Mouse (Mus musculus): Measurements from ENCODE around the gene Hoxc8. TPM values are rescaled to one million over a fixed set of nuclear protein-coding genes. Genes with fewer than 3 reads are reported as not detected.

Hoxc8 gene
- polyA plus RNA-seq, 1 experiment from 2014 or later = not detected

DNA sequence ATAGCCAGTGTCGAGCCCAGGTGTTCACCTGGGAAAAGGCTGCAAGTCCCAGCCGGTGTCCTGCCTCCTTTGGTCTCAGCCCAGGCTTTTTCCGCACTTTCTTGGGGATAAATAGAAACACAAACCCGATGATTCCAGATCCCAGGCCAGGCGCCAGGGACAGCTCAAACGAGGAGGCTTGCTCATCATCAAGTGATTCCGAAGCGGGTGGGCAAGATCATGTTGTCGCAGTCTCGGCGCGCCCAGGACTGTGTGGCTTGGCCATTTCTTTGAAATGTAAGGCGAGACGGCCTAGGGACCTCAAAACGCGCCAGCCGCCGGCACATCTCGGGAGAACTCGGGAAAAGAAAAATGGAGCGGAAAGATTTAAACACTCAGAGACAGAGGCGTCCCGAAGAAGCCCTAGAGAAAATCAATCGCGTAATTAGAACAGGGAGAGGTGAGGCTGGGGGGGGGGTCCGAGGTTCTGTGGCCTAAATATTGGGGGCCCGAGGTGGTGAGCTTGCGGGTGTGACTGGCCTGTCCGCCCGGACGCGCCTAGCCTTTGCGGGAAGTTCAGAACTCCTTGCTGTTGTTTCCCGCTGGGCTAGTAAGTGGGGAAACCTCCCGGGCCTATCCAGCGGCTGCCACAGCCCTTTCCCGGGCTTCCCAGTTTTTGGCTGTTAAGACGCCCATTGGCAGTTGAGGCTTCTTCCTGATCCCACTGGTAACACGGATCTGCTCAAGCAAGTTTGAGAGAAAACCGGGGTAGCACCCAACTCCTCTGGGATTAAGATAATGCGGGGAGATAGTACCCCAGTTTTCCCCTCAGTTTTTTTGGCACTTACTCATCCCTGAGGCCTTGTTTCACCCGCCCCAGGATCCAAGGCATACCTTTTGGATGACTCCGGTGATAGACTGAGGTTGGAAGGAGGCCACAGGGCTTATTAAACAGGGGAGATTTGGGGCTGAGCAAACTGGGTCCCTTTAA, 37.1 kb downstream of the Hoxc8 start:
- Histone ChIP-seq H3K27me3 (ENCODE audit: insufficient read depth, poor library complexity, severe bottlenecking) (peaks cover 100% of the 10 kb centered on the region), H3K27ac (no peak overlapping the region), H3K4me3 (no peak overlapping the region), H3K9me3 (no peaks in the 10 kb centered on the region), H3K4me1 (replicated peaks) (no peaks in the 10 kb centered on the region), H3K36me3 (no peaks in the 10 kb centered on the region)
- DNase-seq (ENCODE audit: low spot score) = peak; percentile 43
- under 1% methylated on average over 43 of the region's 43 CpGs for WGBS

DNA sequence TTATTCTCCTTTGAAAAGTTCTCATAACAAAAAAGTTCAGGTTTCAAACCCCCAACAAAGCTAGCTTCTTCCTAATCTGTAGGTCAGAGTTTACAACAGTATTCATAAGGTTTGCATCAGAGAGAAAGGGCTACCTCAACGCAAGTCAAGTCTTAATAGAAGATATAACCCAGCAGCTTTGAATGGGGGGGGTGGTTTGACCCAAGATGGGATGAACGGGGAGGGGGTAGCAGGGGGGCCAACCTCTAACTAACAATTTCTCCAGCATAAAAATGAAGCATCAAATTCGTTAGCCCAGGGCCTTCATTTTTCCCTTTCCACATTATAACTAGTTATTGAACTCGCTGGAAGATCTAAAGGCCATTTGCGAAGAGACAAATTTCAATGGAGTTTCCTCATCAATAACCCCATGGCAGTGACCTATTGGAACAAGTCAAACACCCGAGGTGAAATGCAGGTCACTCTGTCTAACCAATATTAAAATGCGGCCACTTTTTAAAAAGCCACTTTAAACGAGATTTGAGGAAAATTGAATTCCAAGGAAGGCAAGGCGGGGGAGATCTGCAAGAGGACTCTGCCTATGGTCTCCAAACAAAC, 38.6 kb downstream of the Hoxc8 start:
- Histone ChIP-seq H3K4me1 (replicated peaks) (0 out of 2 replicates have a peak, but pooled peaks cover under 1% of the 10 kb centered on the region), H3K4me3 (no peak overlapping the region), H3K36me3 (no peaks in the 10 kb centered on the region), H3K9me3 (no peaks in the 10 kb centered on the region), H3K27ac (no peak overlapping the region), H3K27me3 (ENCODE audit: insufficient read depth, poor library complexity, severe bottlenecking) (peaks cover 100% of the 10 kb centered on the region)
- 8% methylated on average over 9 of the region's 9 CpGs for WGBS
- DNase-seq (ENCODE audit: low spot score) = peak; percentile 12

DNA sequence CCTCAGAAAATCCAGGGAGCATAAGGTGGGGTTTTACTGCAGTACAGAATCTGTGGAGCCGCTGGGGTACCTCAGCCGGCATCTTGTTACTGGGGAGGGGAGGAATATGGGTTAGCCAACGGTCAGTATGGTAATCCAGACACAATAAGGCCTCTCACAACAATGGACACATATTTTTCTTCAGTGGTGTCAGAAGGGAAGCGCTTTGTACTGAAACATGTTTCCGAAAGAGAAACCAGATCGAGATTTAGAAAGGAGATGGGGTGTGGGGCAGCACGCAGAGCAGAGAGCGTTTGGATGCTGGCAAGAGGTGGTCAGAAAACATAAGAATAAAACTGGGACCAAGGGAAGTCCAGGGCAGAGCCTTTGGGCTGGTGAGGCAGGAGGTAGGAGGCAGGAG, 39.7 kb downstream of the Hoxc8 start:
- Histone ChIP-seq H3K4me1 (replicated peaks) (peaks cover 7% of the 10 kb centered on the region; the same call in 1 of the 2 replicates), H3K4me3 (no peak overlapping the region), H3K9me3 (no peaks in the 10 kb centered on the region), H3K27me3 (ENCODE audit: insufficient read depth, poor library complexity, severe bottlenecking) (peaks cover 100% of the 10 kb centered on the region), H3K36me3 (no peaks in the 10 kb centered on the region), H3K27ac (no peak overlapping the region)
- WGBS = 3% methylated on average over 8 of the region's 8 CpGs
- DNase-seq (ENCODE audit: low spot score) = peak; percentile 19

DNA sequence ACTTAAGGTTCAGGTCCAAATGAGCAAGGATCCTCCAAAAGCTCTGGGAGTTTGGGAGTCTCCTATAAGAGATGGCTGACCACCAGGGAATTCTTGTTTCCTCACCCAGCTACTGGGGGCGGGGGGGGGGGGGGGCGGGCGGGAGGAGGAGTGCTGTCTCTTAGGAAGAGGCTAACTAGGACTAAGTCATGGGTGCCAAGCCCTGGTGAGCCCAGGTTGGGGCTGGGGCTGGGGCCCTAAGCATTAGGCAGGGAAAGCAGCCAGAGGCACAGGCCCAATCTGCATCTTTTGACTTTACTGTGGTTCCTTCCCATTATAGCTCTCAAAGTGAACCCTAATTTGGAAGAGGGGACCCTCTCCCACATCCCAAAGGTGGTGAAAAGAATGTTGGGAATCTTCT, 41.8 kb downstream of the Hoxc8 start:
- 0% methylated on average over 3 of the region's 3 CpGs for WGBS

DNA sequence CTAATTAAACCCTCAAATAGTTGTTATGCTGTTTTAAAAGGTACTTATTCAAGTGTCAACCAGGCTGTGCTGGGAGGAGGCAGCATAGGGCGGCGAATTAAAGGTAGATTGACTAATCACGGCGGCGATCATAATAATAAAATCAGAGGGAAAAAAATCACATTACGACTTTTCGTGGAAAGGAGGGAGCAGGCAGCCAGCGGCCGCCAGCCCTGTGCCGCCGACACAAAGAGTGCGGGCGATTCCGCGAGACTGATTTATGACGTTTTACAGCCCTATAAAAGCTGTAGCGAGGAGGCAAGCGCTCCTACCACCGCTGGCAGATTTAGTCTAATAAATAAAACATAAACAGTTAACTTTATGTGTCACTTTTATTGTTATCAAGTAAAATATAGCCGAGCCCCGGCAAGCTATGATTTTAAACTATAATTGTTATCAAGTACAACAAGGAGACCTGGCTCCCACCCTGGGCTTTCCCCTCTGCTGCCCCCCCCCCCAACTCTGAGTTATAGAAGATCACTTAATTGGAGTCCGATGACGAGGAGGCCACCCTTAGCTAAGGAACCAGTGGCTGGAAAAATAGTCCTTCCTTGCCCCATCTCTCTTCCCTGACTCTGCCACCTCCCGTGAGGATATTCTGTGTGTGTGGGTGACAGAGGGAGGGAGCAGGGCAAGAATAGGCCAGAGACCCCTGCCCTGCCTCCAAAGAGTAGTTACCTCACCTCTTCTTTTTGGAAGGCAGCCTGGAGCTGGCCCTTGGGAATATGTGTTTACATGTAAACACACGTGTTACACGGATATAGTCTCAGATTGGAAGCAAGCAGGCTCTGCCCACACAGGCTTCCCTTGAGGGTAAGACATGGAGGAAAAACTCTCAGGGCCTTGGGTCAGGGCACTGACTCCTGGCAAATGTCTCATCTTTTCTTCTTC, 42.5 kb downstream of the Hoxc8 start:
- peak; percentile 37 for DNase-seq (ENCODE audit: low spot score)
- WGBS = 1% methylated on average over 26 of the region's 26 CpGs

More for the DNA sequence above, 41.8 kb downstream of the Hoxc8 start:
- H3K9me3 ChIP-seq = no peaks in the 10 kb centered on the region
- H3K27me3 ChIP-seq (ENCODE audit: insufficient read depth, poor library complexity, severe bottlenecking) = peaks cover 100% of the 10 kb centered on the region
- no peak overlapping the region for H3K27ac ChIP-seq
- H3K4me1 ChIP-seq (replicated peaks) = peaks cover 7% of the 10 kb centered on the region; the same call in 1 of the 2 replicates
- no peaks in the 10 kb centered on the region for H3K36me3 ChIP-seq
- DNase-seq (ENCODE audit: low spot score) = peak; percentile 12
- H3K4me3 ChIP-seq = no peak overlapping the region

DNA sequence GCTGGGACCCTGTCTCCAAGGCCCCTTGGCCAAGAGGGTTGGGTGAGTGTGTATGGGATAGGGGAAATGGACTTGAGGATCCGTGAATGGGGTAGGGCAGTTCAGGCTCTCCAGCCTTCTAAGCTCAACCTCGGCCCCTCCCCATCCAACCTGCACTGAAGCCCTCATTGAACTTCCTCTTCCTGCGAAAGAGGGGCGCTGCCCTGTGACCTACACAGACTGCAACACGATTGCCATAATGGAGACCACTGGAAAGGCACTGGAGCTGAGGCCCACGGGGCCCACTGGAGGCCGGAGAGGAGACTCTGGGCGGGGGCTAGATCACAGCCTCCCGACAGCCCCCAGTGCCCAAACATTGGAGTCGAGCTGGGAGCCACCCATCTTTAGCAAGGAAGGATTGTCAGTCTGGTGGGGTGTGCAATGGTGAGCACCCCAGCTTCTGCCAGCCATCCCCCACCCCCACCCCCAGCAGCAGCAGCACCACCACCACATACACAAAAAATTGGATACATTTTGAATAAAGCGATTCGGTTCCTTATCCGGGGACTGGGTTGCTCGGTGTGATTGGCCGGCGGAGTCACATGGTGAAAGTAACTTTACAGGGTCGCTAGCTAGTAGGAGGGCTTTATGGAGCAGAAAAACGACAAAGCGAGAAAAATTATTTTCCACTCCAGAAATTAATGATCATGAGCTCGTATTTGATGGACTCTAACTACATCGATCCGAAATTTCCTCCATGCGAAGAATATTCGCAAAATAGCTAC, 43.8 kb downstream of the Hoxc8 start:
- Histone ChIP-seq H3K27me3 (ENCODE audit: insufficient read depth, poor library complexity, severe bottlenecking) (peaks cover 100% of the 10 kb centered on the region), H3K36me3 (no peaks in the 10 kb centered on the region), H3K4me1 (replicated peaks) (peaks cover 7% of the 10 kb centered on the region; the same call in 1 of the 2 replicates), H3K27ac (no peak overlapping the region), H3K4me3 (peak overlapping the region; percentile 42), H3K9me3 (no peaks in the 10 kb centered on the region)
- peak; percentile 38 for DNase-seq (ENCODE audit: low spot score)
- WGBS = under 1% methylated on average over 24 of the region's 24 CpGs

More for the DNA sequence above, 42.5 kb downstream of the Hoxc8 start:
- Histone ChIP-seq H3K27ac (no peak overlapping the region), H3K36me3 (no peaks in the 10 kb centered on the region), H3K9me3 (no peaks in the 10 kb centered on the region), H3K4me3 (no peak overlapping the region), H3K27me3 (ENCODE audit: insufficient read depth, poor library complexity, severe bottlenecking) (peaks cover 100% of the 10 kb centered on the region), H3K4me1 (replicated peaks) (peaks cover 7% of the 10 kb centered on the region; the same call in 1 of the 2 replicates)

DNA sequence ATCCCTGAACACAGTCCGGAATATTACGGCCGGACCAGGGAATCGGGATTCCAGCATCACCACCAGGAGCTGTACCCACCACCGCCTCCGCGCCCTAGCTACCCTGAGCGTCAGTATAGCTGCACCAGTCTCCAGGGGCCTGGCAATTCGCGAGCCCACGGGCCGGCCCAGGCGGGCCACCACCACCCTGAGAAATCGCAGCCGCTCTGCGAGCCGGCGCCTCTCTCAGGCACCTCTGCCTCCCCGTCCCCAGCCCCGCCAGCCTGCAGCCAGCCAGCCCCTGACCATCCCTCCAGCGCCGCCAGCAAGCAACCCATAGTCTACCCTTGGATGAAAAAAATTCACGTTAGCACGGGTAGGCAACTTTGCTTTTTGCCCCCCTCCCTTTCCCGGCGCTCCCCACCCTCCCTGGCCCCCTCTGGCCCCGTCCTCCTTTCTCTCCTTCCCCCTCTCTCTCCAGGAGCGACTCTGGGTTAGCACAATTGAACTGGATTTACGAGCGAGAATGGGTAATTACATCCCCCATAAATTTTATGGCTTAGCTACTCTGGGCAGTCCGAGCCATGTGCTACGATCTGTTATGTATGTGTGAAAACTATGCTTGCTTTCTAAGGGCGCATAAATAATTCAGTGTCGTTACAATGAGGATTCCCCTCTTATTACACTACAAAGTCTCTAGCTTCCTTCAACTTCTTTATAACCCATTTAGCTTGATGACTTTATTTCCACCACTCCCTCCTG, 44.6 kb downstream of the Hoxc8 start:
- peaks cover 100% of the 10 kb centered on the region for H3K27me3 ChIP-seq (ENCODE audit: insufficient read depth, poor library complexity, severe bottlenecking)
- H3K27ac ChIP-seq = peak overlapping the region; percentile 53; the same call in 1 of the 2 replicates
- peak; percentile 46 for DNase-seq (ENCODE audit: low spot score)
- H3K36me3 ChIP-seq = no peaks in the 10 kb centered on the region
- under 1% methylated on average over 34 of the region's 34 CpGs for whole genome bisulfite sequencing
- H3K9me3 ChIP-seq = no peaks in the 10 kb centered on the region
- peaks cover 7% of the 10 kb centered on the region; the same call in 1 of the 2 replicates for H3K4me1 ChIP-seq (replicated peaks)
- peak overlapping the region; percentile 42 for H3K4me3 ChIP-seq

DNA sequence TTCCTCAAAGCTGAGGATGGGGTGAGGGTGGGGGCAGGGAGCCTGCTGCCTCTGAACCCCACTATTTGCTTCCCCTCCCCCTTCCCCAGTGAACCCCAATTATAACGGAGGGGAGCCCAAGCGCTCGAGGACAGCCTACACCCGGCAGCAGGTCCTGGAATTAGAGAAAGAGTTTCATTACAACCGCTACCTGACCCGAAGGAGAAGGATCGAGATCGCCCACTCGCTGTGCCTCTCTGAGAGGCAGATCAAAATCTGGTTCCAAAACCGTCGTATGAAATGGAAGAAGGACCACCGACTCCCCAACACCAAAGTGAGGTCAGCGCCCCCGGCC, 45.1 kb downstream of the Hoxc8 start:
- no peaks in the 10 kb centered on the region for H3K36me3 ChIP-seq
- DNase-seq (ENCODE audit: low spot score) = peak; percentile 39
- peak overlapping the region; percentile 26; the same call in 1 of the 2 replicates for H3K27ac ChIP-seq
- H3K27me3 ChIP-seq (ENCODE audit: insufficient read depth, poor library complexity, severe bottlenecking) = peaks cover 100% of the 10 kb centered on the region
- no peaks in the 10 kb centered on the region for H3K9me3 ChIP-seq
- peak overlapping the region; percentile 42 for H3K4me3 ChIP-seq
- peaks cover 7% of the 10 kb centered on the region; the same call in 1 of the 2 replicates for H3K4me1 ChIP-seq (replicated peaks)
- under 1% methylated on average over 14 of the region's 14 CpGs for WGBS

DNA sequence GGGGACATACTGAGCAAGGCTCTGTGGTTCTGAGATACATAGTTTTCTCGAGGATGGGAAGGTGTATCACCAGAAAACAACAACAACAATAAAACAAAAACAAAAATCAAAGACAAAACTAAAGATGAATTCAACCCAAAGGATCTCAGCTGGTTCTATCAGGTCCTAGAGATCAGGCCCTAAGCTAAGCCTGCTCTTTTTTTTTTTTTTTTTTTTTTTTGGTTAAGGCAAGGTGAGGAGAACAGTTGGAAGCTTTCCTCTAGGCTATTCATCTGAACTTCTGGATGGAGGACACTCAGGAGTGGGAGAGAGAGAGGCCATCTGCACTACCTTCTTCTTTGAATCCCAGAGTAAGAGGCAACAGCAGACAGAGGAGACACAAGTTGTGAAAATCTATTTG, 47.2 kb downstream of the Hoxc8 start:
- H3K27me3 ChIP-seq (ENCODE audit: insufficient read depth, poor library complexity, severe bottlenecking) = peaks cover 100% of the 10 kb centered on the region
- no peak for DNase-seq (ENCODE audit: low spot score)
- H3K36me3 ChIP-seq = no peaks in the 10 kb centered on the region
- no peaks in the 10 kb centered on the region for H3K9me3 ChIP-seq
- H3K4me1 ChIP-seq (replicated peaks) = peaks cover 7% of the 10 kb centered on the region; the same call in 1 of the 2 replicates
- no peak overlapping the region for H3K27ac ChIP-seq
- 18% methylated on average over 1 of the region's 1 CpGs for WGBS
- H3K4me3 ChIP-seq = no peak overlapping the region

DNA sequence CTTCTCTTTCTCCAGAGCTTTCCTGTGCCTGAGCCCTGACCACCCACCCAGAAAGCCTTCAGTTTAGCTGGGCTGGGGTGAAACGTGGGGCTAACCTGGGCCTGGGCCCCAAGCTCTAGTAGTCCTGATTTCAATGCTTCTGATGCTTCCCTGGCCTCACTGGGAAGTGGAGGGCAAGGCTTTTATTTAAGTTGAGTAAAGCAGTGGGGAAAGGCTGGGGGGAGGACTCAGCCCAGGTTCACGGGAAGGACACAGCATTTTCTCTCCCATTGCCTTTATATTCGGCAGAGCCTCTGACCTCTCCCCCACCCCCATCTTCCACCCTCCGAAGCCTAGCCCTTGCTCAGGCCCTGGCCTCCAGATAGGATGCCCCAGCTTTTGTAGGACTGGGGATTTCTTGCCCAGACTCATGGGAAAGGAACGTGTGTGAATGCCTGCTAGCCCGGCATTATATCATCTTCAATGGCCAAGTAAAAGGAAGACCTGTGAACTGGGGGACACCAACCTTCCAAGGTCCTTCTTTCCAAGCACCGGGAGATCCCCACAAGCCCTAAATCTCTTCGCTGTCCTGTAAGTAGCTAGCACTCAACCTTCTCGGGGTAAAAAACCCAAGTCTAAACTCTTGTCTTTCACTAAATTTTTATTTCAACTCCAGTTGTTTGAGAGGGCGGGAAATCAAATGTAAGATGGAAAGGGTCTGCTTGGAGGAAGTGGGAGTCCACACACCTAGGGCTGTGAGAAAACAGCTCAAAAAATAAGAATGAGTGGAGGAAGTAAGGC, 48.5 kb downstream of the Hoxc8 start:
- H3K4me1 ChIP-seq (replicated peaks) = peaks cover 7% of the 10 kb centered on the region; the same call in 1 of the 2 replicates
- no peaks in the 10 kb centered on the region for H3K9me3 ChIP-seq
- peaks cover 100% of the 10 kb centered on the region for H3K27me3 ChIP-seq (ENCODE audit: insufficient read depth, poor library complexity, severe bottlenecking)
- no peak overlapping the region for H3K4me3 ChIP-seq
- no peaks in the 10 kb centered on the region for H3K36me3 ChIP-seq
- WGBS = 8% methylated on average over 10 of the region's 10 CpGs
- peak; percentile 26 for DNase-seq (ENCODE audit: low spot score)
- no peak overlapping the region for H3K27ac ChIP-seq

DNA sequence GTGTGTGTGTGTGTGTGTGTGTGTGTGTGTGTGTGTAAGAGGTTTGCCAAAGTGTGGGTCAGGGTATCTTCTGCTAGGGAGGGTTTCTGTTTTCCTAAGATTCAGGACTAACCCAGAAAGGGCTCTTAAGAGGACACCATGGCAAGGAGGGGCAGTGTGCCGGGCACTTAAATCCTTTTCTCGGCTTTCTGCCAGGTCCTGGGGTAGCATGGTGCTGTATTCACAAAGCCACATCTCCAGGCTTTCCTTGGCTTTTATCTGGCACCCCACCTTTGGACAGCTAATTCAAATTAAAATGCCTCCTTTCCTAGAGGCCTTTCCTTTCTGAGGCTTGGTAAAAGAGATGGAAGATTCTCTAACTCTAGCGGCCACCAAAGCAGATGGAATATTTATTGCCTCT, 49.2 kb downstream of the Hoxc8 start:
- H3K27ac ChIP-seq = no peak overlapping the region
- H3K36me3 ChIP-seq = no peaks in the 10 kb centered on the region
- DNase-seq (ENCODE audit: low spot score) = peak; percentile 20
- WGBS = 7% methylated on average over 3 of the region's 3 CpGs
- H3K9me3 ChIP-seq = no peaks in the 10 kb centered on the region
- peaks cover 100% of the 10 kb centered on the region for H3K27me3 ChIP-seq (ENCODE audit: insufficient read depth, poor library complexity, severe bottlenecking)
- no peak overlapping the region for H3K4me3 ChIP-seq
- H3K4me1 ChIP-seq (replicated peaks) = peaks cover 3% of the 10 kb centered on the region; the same call in 1 of the 2 replicates
